Mouse (Mus musculus): ENCODE measurements around the gene Pitpnm2.

- no peak for TF ChIP-seq POLR2A (IDR thresholded peaks at IDR 0.05; ENCODE audit: borderline replicate concordance, low read depth, low read length)
- TF ChIP-seq CTCF (IDR thresholded peaks at IDR 0.05; ENCODE audit: low read depth, low read length) = no peak
Measured at GRCm38 (mm10) chr5:124244885-124245284, 4.7 kb downstream of the Pitpnm2 start.
